Mouse (Mus musculus) hindbrain, embryonic 16.5 days (tissue): Measurements from ENCODE around the gene Hspa12a. TPM values are rescaled to one million over a fixed set of nuclear protein-coding genes. Genes with fewer than 3 reads are reported as not detected.

Experiments
- ATAC-seq: fragments of 200-750 bp; cut with Nextera tagmentation; 2 replicates; pipeline ENCODE4 v1.8.0; 2017; ENCODE audit warnings: moderate TSS enrichment, moderate library complexity
- H3K27ac ChIP-seq: fragments of 300-500 bp; sonication (generic); 2 replicates; pipeline ENCODE4 v1.5.1; 2014; ENCODE audit warnings: low read depth, mild to moderate bottlenecking, control low read depth, low read length, moderate library complexity
- H3K27me3 ChIP-seq: fragments of 300-500 bp; sonication (generic); replicated peaks from 2 replicates; pipeline ENCODE4 v1.6.1; 2014; ENCODE audit warnings: low read length; ENCODE audit not compliant: control insufficient read depth, insufficient read depth
- H3K36me3 ChIP-seq: fragments of 300-500 bp; sonication (generic); 2 replicates; pipeline ENCODE4 v1.6.1; 2014; ENCODE audit warnings: mild to moderate bottlenecking, low read length, moderate library complexity, mixed read lengths; ENCODE audit not compliant: control insufficient read depth, insufficient read depth
- H3K4me1 ChIP-seq: fragments of 300-500 bp; sonication (generic); 2 replicates; pipeline ENCODE4 v1.6.1; 2014; ENCODE audit warnings: low read depth, low read length; ENCODE audit not compliant: control insufficient read depth, insufficient read depth
- H3K4me2 ChIP-seq: fragments of 300-500 bp; sonication (generic); 2 replicates; pipeline ENCODE4 v1.6.1; 2014; ENCODE audit warnings: mild to moderate bottlenecking, low read length, control low read depth, moderate library complexity
- H3K4me3 ChIP-seq: fragments of 300-500 bp; sonication (generic); 2 replicates; pipeline ENCODE4 v1.5.1; 2014; ENCODE audit warnings: mild to moderate bottlenecking, low read length, control low read depth, moderate library complexity
- H3K9ac ChIP-seq: fragments of 300-500 bp; sonication (generic); 2 replicates; pipeline ENCODE4 v1.6.1; 2014; ENCODE audit warnings: low read depth, mild to moderate bottlenecking, control low read depth, low read length, moderate library complexity
- H3K9me3 ChIP-seq: fragments of 300-500 bp; sonication (generic); 2 replicates; pipeline ENCODE4 v1.6.1; 2014; ENCODE audit warnings: mild to moderate bottlenecking, low read length, moderate library complexity; ENCODE audit not compliant: control insufficient read depth
- WGBS: fragments of 180-500 bp; shearing (Covaris S2); extraction: QIAGEN DNeasy Blood & Tissue Kit; methylation state at CpG from one replicate; pipeline ENCODE4 v1.1.7; 2014; 5-methylcytosine and 5-hydroxymethylcytosine counted together
- polyA plus RNA-seq: library from polyadenylated mRNA; unstranded; fragments of >200 nt; fragmentation: Nextera tagmentation; extraction: Ambion mirVana; gene quantifications from 2 replicates; pipeline ENCODE4 v1.2.1, GENCODE M21; 2015

Gene Hspa12a
- polyA plus RNA-seq, 1 experiment from 2014 or later = 62.6 TPM

- Histone ChIP-seq H3K27ac (no peak overlapping the region), H3K4me1 (no peaks in the 10 kb centered on the region), H3K9me3 (no peaks in the 10 kb centered on the region), H3K4me3 (no peak overlapping the region), H3K36me3 (no peaks in the 10 kb centered on the region), H3K9ac (no peak overlapping the region), H3K4me2 (no peak overlapping the region), H3K27me3 (no peaks in the 10 kb centered on the region)
- ATAC-seq = no peak
- WGBS = 85% methylated on average over 6 of the region's 6 CpGs
Observed at GRCm38 (mm10) chr19:58871878-58872277, 71.6 kb downstream of the Hspa12a start.

GRCm38 (mm10) chr19:58866651-58867050 is 76.8 kb downstream of the Hspa12a start:
- 81% methylated on average over 4 of the region's 4 CpGs for WGBS
- Histone ChIP-seq H3K9ac (no peak overlapping the region), H3K27ac (no peak overlapping the region), H3K27me3 (no peaks in the 10 kb centered on the region), H3K9me3 (no peaks in the 10 kb centered on the region), H3K4me1 (no peaks in the 10 kb centered on the region), H3K4me2 (no peak overlapping the region), H3K4me3 (no peak overlapping the region), H3K36me3 (no peaks in the 10 kb centered on the region)
- ATAC-seq = no peak

- no peak overlapping the region for H3K4me3 ChIP-seq
- peaks cover 1% of the 10 kb centered on the region; the same call in 1 of the 2 replicates for H3K4me1 ChIP-seq
- no peaks in the 10 kb centered on the region for H3K9me3 ChIP-seq
- H3K27me3 ChIP-seq = no peaks in the 10 kb centered on the region
- H3K36me3 ChIP-seq = no peaks in the 10 kb centered on the region
- H3K27ac ChIP-seq = no peak overlapping the region
- 25% methylated on average over 5 of the region's 5 CpGs for WGBS
- no peak overlapping the region for H3K9ac ChIP-seq
- H3K4me2 ChIP-seq = no peak overlapping the region
- no peak for ATAC-seq
Observed at GRCm38 (mm10) chr19:58865224-58865623, 78.2 kb downstream of the Hspa12a start.

DNA sequence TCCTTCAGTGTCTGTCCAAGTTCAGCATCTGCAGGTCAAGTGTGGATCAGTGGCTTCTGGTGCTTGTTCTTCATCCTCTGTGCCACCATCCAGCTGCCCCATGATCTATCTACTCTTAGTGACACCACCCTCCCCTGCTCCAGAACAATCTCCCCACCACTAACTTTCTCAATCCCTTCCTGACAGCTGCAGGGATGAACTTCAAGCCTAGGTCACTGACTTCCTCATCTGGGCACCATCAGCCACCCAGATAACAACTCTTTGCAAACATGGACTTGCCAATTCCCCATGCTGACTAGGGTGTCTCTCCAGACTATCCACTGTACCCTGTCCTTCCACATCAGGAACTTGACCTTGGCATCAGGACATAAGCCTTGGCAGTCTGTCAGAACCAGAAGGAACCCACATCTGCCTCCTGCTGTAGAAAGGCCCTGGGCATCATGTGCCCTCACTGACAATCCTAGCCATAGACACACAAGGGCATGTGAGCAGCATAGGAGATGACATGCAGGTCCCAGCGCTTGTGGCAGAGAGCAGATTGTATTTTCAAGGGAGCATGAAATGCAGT is 79.4 kb downstream of the Hspa12a start:
- no peak overlapping the region for H3K4me2 ChIP-seq
- H3K36me3 ChIP-seq = no peaks in the 10 kb centered on the region
- H3K27ac ChIP-seq = no peak overlapping the region
- peaks cover 7% of the 10 kb centered on the region; the same call in 1 of the 2 replicates for H3K4me1 ChIP-seq
- H3K9me3 ChIP-seq = no peaks in the 10 kb centered on the region
- no peaks in the 10 kb centered on the region for H3K27me3 ChIP-seq
- WGBS = 77% methylated on average over 1 of the region's 1 CpGs
- no peak overlapping the region for H3K4me3 ChIP-seq
- no peak overlapping the region for H3K9ac ChIP-seq
- ATAC-seq = no peak

GRCm38 (mm10) chr19:58861174-58861760 is 82.2 kb downstream of the Hspa12a start:
- Histone ChIP-seq H3K4me1 (peaks cover 7% of the 10 kb centered on the region; the same call in 1 of the 2 replicates), H3K36me3 (no peaks in the 10 kb centered on the region), H3K4me3 (peak overlapping the region; percentile 70), H3K4me2 (peak overlapping the region; percentile 84), H3K9ac (peak overlapping the region; percentile 78), H3K9me3 (no peaks in the 10 kb centered on the region), H3K27ac (peak overlapping the region; percentile 74), H3K27me3 (no peaks in the 10 kb centered on the region)
- 20% methylated on average over 12 of the region's 12 CpGs for WGBS
- no peak; the same call in 1 of the 2 replicates for ATAC-seq

GRCm38 (mm10) chr19:58860255-58861173 is 82.9 kb downstream of the Hspa12a start:
- Histone ChIP-seq H3K27ac (peak overlapping the region; percentile 74), H3K27me3 (no peaks in the 10 kb centered on the region), H3K9ac (peak overlapping the region; percentile 78), H3K4me2 (peak overlapping the region; percentile 84), H3K36me3 (no peaks in the 10 kb centered on the region), H3K4me1 (peaks cover 7% of the 10 kb centered on the region), H3K9me3 (no peaks in the 10 kb centered on the region), H3K4me3 (peak overlapping the region; percentile 70)
- ATAC-seq = peak; percentile 84
- WGBS = under 1% methylated on average over 43 of the region's 46 CpGs

- peak overlapping the region; percentile 84 for H3K4me2 ChIP-seq
- H3K9ac ChIP-seq = peak overlapping the region; percentile 78
- peaks cover 7% of the 10 kb centered on the region for H3K4me1 ChIP-seq
- peak overlapping the region; percentile 74 for H3K27ac ChIP-seq
- peak; percentile 31; the same call in 1 of the 2 replicates for ATAC-seq
- H3K9me3 ChIP-seq = no peaks in the 10 kb centered on the region
- peak overlapping the region; percentile 70 for H3K4me3 ChIP-seq
- H3K27me3 ChIP-seq = no peaks in the 10 kb centered on the region
- no peaks in the 10 kb centered on the region for H3K36me3 ChIP-seq
- WGBS = 4% methylated on average over 14 of the region's 14 CpGs
Observed at GRCm38 (mm10) chr19:58859831-58860254, 83.6 kb downstream of the Hspa12a start.

DNA sequence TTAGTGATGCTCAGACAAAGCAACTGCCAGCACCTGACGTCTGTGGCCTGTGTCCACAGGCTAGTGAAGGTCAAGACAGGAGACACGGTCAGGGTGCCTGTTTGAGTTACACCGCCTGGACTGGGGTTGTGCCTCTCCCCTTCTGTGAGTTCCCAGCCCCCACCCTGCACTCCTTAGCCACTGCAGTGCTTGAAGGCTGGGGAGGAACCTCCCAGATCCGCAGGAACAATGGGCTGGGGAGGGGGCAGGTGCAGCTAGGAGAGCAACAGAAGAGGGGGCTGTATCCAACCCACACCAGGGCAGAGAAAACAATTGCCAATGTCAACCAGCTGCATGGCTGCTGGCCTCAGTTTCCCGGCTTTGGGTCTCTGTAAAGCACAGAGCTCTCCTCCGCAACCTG is 84.1 kb downstream of the Hspa12a start:
- H3K9me3 ChIP-seq = no peaks in the 10 kb centered on the region
- H3K36me3 ChIP-seq = no peaks in the 10 kb centered on the region
- H3K27ac ChIP-seq = peak overlapping the region; percentile 74
- H3K9ac ChIP-seq = peak overlapping the region; percentile 78
- peak overlapping the region; percentile 70 for H3K4me3 ChIP-seq
- H3K27me3 ChIP-seq = no peaks in the 10 kb centered on the region
- 12% methylated on average over 6 of the region's 6 CpGs for WGBS
- H3K4me2 ChIP-seq = peak overlapping the region; percentile 84
- ATAC-seq = peak; percentile 29
- peaks cover 7% of the 10 kb centered on the region for H3K4me1 ChIP-seq
